Mouse (Mus musculus) urinary bladder, postnatal 4 days (tissue): ENCODE measurements at regions not wholly inside any gene's neighbourhood (a gene's known extent, or its start where the extent isn't known, plus 50 kb on each side); places are given as distances from the start of the nearest gene placed in this dataset.

ENCODE experiments used
- DNase-seq, 2 experiments: peaks; one replicate each; pipeline ENCODE4 v3.0.0; 2021 to 2022; ENCODE audit warnings: low spot score in 2 of 2

- DNase-seq = no peak
These were observed 201.6 kb downstream of the Tle3 start for GRCm38 (mm10) chr9:61573634-61574359.

- no peak for DNase-seq
These were observed 190.9 kb downstream of the Tle3 start for GRCm38 (mm10) chr9:61563017-61563416.

GRCm38 (mm10) chr9:61561551-61561950, 189.4 kb downstream of the Tle3 start:
- DNase-seq = no peak

- no peak for DNase-seq
These were observed 186.5 kb downstream of the Tle3 start for GRCm38 (mm10) chr9:61558621-61559020.

- DNase-seq = no peak
These were observed 184.9 kb downstream of the Tle3 start for GRCm38 (mm10) chr9:61557025-61557424.

GRCm38 (mm10) chr9:61555173-61555572, 183.0 kb downstream of the Tle3 start:
- no peak for DNase-seq

GRCm38 (mm10) chr9:61554611-61555010, 182.4 kb downstream of the Tle3 start:
- no peak for DNase-seq

- DNase-seq = no peak
These were observed 181.5 kb downstream of the Tle3 start for GRCm38 (mm10) chr9:61553626-61554025.

- no peak for DNase-seq
These were observed 179.2 kb downstream of the Tle3 start for GRCm38 (mm10) chr9:61551361-61551760.

- DNase-seq = no peak
These were observed 178.2 kb downstream of the Tle3 start for GRCm38 (mm10) chr9:61550326-61550725.

- no peak for DNase-seq
These were observed 177.6 kb downstream of the Tle3 start for GRCm38 (mm10) chr9:61549692-61550241.

- no peak for DNase-seq
These were observed 165.4 kb downstream of the Tle3 start for GRCm38 (mm10) chr9:61537316-61538189.

GRCm38 (mm10) chr9:61533237-61533636, 161.1 kb downstream of the Tle3 start:
- no peak for DNase-seq

- DNase-seq = no peak
These were observed 158.3 kb downstream of the Tle3 start for GRCm38 (mm10) chr9:61530263-61531045.

- no peak for DNase-seq
These were observed 156.2 kb downstream of the Tle3 start for GRCm38 (mm10) chr9:61528286-61528865.

- DNase-seq = no peak
These were observed 155.4 kb downstream of the Tle3 start for GRCm38 (mm10) chr9:61527491-61528056.

GRCm38 (mm10) chr9:61520136-61520535, 148.0 kb downstream of the Tle3 start:
- no peak for DNase-seq

GRCm38 (mm10) chr9:61517906-61518305, 145.7 kb downstream of the Tle3 start:
- DNase-seq = no peak

- no peak for DNase-seq
These were observed 139.3 kb downstream of the Tle3 start for GRCm38 (mm10) chr9:61511436-61511835.

- DNase-seq = no peak
These were observed 138.2 kb downstream of the Tle3 start for GRCm38 (mm10) chr9:61510217-61510893.
